Mouse (Mus musculus) embryonic facial prominence, embryonic 15.5 days (tissue): ENCODE results near the gene Chst1. TPM values are rescaled to one million over a fixed set of nuclear protein-coding genes. Genes with fewer than 3 reads are reported as not detected.
A peak's percentile ranks its signal among the peaks of the same experiment; 100 is the strongest.

ENCODE experiments used
- ATAC-seq: fragments of 200-750 bp; cut with Nextera tagmentation; 2 replicates; pipeline ENCODE4 v1.8.0; 2017; ENCODE audit warnings: low read depth, moderate TSS enrichment; ENCODE audit not compliant: insufficient number of reproducible peaks, low FRiP score, low TSS enrichment
- H3K27ac ChIP-seq: fragments of 300-500 bp; sonication (generic); replicated peaks from 2 replicates; pipeline ENCODE4 v1.5.1; 2015; ENCODE audit warnings: mild to moderate bottlenecking, inconsistent platforms
- H3K27me3 ChIP-seq: fragments of 300-500 bp; sonication (generic); 2 replicates; pipeline ENCODE4 v1.6.1; 2015; ENCODE audit warnings: inconsistent platforms
- H3K36me3 ChIP-seq: fragments of 300-500 bp; sonication (generic); 2 replicates; pipeline ENCODE4 v1.6.1; 2015; ENCODE audit warnings: mild to moderate bottlenecking, inconsistent platforms
- H3K4me1 ChIP-seq: fragments of 300-500 bp; sonication (generic); 2 replicates; pipeline ENCODE4 v1.6.1; 2015; ENCODE audit warnings: inconsistent platforms
- H3K4me2 ChIP-seq: fragments of 300-500 bp; sonication (generic); replicated peaks from 2 replicates; pipeline ENCODE4 v1.6.1; 2015; ENCODE audit warnings: mild to moderate bottlenecking, inconsistent platforms
- H3K4me3 ChIP-seq: fragments of 300-500 bp; sonication (generic); replicated peaks from 2 replicates; pipeline ENCODE4 v1.5.1; 2015; ENCODE audit warnings: mild to moderate bottlenecking, inconsistent platforms
- H3K9ac ChIP-seq: fragments of 300-500 bp; sonication (generic); 2 replicates; pipeline ENCODE4 v1.6.1; 2015; ENCODE audit warnings: inconsistent platforms
- H3K9me3 ChIP-seq: fragments of 300-500 bp; sonication (generic); replicated peaks from 2 replicates; pipeline ENCODE4 v1.6.1; 2016; ENCODE audit warnings: inconsistent platforms
- WGBS: fragments of 180-500 bp; shearing (Covaris S2); methylation state at CpG from one replicate; pipeline ENCODE4 v1.1.7; 2015; 5-methylcytosine and 5-hydroxymethylcytosine counted together
- polyA plus RNA-seq: library from polyadenylated mRNA; unstranded; fragments of >200 nt; fragmentation: Nextera tagmentation; extraction: Ambion mirVana; gene quantifications from 2 replicates; pipeline ENCODE4 v1.2.1, GENCODE M21; 2015

Gene Chst1
- polyA plus RNA-seq: 10.1 and 11.3 TPM in 2 replicates

DNA sequence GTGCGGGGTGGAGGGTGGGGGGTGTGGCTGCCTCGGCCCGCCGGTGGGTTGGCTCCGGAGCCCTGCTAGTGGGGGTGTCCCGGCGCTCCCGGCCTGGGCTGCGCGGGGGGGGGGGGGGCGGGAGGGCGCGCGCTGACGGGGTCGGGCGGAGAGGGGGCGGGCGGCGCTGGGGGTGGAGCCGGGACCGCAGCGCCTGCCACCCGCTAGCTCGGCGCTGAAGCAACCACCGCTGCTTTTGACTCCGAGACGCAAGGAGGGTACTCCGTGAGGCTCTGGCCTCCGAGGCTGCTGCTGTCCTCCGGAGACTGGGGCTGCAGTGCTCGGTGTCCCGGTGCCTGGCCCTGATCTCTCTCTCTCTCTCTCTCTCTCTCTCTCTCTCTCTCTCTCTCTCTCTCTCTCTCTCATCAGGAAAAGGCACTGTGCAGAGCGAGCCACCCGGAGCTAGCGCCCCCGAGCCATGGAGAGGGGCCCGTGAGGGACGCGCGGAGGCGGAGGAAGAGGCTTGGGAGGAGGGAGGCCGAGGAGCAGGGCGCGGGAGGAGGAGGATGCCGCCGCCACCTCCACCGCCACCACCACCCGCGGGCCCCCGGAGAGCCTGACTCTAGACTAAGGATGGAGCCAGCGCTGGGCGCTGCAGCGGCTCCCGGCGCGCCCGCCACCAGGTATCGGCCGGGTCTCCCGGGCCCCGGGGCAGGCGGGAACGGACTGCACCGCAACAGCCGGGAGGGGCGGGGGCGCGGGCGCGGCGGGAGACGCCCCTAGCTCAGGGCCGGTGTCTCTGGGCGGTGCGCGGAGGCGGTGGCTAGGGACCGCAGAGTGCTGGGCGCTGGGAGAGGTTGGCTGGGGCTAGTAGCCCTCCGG lies at the start of gene Chst1:
TSS of gene Chst1 (plus strand) at position 221 of the 861 bp plus-strand sequence.
- H3K27ac ChIP-seq: peak within 1 kb of the TSS; percentile 51
- peak; percentile 48 for ATAC-seq
- peaks cover 20% of the 10 kb centered on the region for H3K27me3 ChIP-seq
- peak within 1 kb of the TSS; percentile 54 for H3K4me3 ChIP-seq
- no peaks in the 10 kb centered on the region for H3K36me3 ChIP-seq
- under 1% methylated on average over 56 of the region's 82 CpGs for WGBS
- peak within 1 kb of the TSS; percentile 43 for H3K9ac ChIP-seq
- H3K4me1 ChIP-seq: peaks cover 21% of the 10 kb centered on the region
- H3K4me2 ChIP-seq: peak within 1 kb of the TSS; percentile 97
- H3K9me3 ChIP-seq: no peaks in the 10 kb centered on the region

DNA sequence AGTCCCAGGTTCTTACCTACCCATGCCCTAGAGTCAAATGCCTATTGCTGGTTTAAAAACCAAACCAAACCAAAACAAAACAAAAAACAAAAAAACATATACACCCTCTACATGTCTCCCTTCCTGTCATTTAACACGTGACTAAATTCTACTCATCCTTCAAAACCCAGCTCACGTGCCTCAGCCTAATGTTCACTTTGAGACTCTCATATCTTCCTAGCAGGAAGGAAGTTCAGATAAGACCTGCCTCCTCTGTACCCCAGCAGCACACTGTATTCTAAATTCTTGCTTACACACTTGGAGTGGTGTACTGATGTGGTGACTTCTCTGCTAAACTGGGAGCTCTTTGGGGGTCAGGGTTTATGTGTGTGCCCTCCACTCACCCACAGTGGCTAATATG lies 49.5 kb upstream of the Chst1 start:
- Histone ChIP-seq H3K4me2 (no peak overlapping the region), H3K9ac (no peak overlapping the region), H3K27ac (no peak overlapping the region), H3K27me3 (no peaks in the 10 kb centered on the region), H3K36me3 (no peaks in the 10 kb centered on the region), H3K4me3 (no peak overlapping the region), H3K9me3 (no peaks in the 10 kb centered on the region), H3K4me1 (no peaks in the 10 kb centered on the region)
- WGBS: 70% methylated on average over 2 of the region's 2 CpGs
- no peak for ATAC-seq

- H3K9ac ChIP-seq: no peak overlapping the region
- H3K36me3 ChIP-seq: no peaks in the 10 kb centered on the region
- no peak overlapping the region for H3K4me2 ChIP-seq
- H3K27ac ChIP-seq: no peak overlapping the region
- ATAC-seq: no peak
- no peaks in the 10 kb centered on the region for H3K9me3 ChIP-seq
- no peaks in the 10 kb centered on the region for H3K4me1 ChIP-seq
- no peak overlapping the region for H3K4me3 ChIP-seq
- H3K27me3 ChIP-seq: no peaks in the 10 kb centered on the region
These were observed 45.0 kb upstream of the Chst1 start for GRCm38 (mm10) chr2:92554536-92554935.

DNA sequence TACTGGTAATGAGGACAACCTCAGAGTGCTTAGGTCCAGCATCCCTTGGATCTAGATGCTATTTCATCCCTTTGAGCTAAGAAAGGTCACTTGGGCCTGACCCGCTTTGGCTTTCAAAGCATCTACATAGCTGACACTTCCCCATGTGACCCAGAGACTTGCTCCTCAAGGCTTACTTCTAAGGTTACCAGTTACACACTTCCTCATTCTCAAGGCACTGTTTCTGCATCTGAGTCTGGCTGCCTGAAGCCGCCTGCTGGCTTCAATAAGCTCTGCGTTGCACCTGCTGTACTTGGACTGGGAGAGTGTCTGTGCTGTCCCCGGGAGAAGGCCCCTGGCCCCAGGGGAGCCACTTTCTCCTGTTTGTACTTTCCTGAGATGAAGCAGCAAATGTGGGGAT lies 36.6 kb upstream of the Chst1 start:
- Histone ChIP-seq H3K27me3 (no peaks in the 10 kb centered on the region), H3K4me3 (no peak overlapping the region), H3K9ac (no peak overlapping the region), H3K36me3 (no peaks in the 10 kb centered on the region), H3K27ac (no peak overlapping the region), H3K4me1 (no peaks in the 10 kb centered on the region), H3K4me2 (no peak overlapping the region), H3K9me3 (no peaks in the 10 kb centered on the region)
- WGBS: 48% methylated on average over 4 of the region's 4 CpGs
- ATAC-seq: no peak

DNA sequence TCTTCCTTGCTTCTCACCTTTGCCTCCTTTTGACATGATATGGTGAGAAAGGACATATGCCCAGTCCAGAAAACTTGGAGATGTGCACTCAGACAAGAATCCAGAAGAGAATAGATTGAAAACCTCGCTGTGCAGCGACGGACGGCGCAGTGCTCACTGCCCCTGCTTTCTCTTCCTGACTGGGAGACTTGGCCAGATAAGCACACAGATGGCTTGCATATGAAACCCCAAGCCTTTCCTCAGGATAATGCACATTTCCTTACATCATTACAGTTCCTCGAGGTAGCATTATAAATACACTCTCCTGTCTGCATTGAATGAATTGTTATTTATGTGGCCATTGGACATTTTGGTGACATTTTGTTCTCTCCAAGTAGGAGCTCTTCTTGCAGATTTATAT lies 28.9 kb upstream of the Chst1 start:
- H3K9me3 ChIP-seq: no peaks in the 10 kb centered on the region
- no peaks in the 10 kb centered on the region for H3K4me1 ChIP-seq
- H3K36me3 ChIP-seq: no peaks in the 10 kb centered on the region
- WGBS: 68% methylated on average over 6 of the region's 6 CpGs
- no peak overlapping the region for H3K27ac ChIP-seq
- no peak overlapping the region for H3K4me2 ChIP-seq
- ATAC-seq: no peak
- H3K27me3 ChIP-seq: no peaks in the 10 kb centered on the region
- no peak overlapping the region for H3K4me3 ChIP-seq
- no peak overlapping the region for H3K9ac ChIP-seq

DNA sequence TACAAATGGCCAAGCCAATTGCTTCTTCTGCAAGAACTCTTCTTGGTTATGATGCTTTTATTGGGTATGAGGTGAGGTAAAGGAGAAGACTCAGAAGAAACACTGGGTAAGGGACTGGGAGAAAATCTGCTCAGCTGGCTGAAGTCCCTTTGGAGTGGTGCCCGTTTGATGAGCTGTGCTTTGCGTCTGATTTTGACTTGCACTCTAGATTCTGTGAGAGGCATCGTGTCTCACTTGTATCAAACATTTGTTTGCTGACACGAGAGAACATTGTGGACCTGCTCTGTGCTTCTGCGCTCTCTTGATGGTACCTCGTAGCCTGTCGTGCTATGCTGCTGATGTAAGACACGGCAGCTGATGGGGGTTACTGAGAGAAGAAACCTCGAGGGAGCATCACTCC lies 21.7 kb upstream of the Chst1 start:
- no peaks in the 10 kb centered on the region for H3K4me1 ChIP-seq
- 66% methylated on average over 9 of the region's 9 CpGs for WGBS
- ATAC-seq: no peak

DNA sequence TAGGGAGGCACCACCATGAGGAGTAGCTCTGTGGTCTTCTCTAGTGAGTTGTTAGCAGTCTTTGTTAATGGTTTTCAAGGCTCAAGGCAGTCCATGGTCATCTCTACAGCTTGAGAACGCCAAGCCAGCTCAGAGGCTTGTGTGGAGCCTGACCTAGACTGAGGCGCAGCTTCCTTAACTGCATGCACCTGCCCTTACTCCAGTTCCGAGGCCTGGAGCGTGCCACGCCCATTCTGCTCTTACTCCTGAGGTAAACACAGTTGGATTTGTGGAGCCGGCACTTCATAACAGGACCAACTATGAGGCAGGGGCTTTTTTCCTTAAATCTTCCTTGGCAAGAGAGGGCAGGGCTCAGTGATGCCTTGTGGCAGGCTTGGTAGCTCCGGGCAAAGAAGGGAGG lies 18.2 kb upstream of the Chst1 start:
- no peak overlapping the region for H3K4me3 ChIP-seq
- H3K27ac ChIP-seq: no peak overlapping the region
- no peaks in the 10 kb centered on the region for H3K4me1 ChIP-seq
- ATAC-seq: no peak
- no peak overlapping the region for H3K4me2 ChIP-seq
- 78% methylated on average over 7 of the region's 7 CpGs for WGBS
- no peaks in the 10 kb centered on the region for H3K27me3 ChIP-seq
- H3K9me3 ChIP-seq: no peaks in the 10 kb centered on the region
- H3K9ac ChIP-seq: no peak overlapping the region
- H3K36me3 ChIP-seq: no peaks in the 10 kb centered on the region

More for the DNA sequence above, 21.7 kb upstream of the Chst1 start:
- no peak overlapping the region for H3K9ac ChIP-seq
- no peaks in the 10 kb centered on the region for H3K9me3 ChIP-seq
- no peak overlapping the region for H3K27ac ChIP-seq
- no peak overlapping the region for H3K4me3 ChIP-seq
- no peaks in the 10 kb centered on the region for H3K27me3 ChIP-seq
- no peaks in the 10 kb centered on the region for H3K36me3 ChIP-seq
- no peak overlapping the region for H3K4me2 ChIP-seq

DNA sequence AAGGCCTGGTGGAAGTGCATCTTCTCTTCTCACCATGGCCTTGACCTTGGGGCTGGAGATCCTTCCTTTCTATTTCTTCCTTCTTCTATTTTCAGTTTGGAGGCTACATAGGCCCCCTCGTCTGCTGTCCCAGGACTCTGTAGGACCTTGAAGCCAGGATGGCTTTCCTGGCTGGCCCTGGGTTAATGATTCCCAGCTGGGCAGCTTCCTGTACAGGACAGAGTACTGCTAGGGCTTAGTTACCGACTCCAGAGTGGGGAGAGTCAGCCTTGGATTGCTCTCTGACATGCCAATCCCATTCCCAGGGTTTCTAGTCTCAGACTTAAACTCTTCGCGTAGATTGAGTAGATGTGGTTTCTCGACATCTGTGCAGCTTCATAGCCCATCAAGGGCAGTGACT lies 16.9 kb upstream of the Chst1 start:
- Histone ChIP-seq H3K27ac (no peak overlapping the region), H3K9ac (no peak overlapping the region), H3K4me1 (no peaks in the 10 kb centered on the region), H3K36me3 (no peaks in the 10 kb centered on the region), H3K4me2 (no peak overlapping the region), H3K27me3 (no peaks in the 10 kb centered on the region), H3K4me3 (no peak overlapping the region), H3K9me3 (no peaks in the 10 kb centered on the region)
- no peak for ATAC-seq
- WGBS: 46% methylated on average over 5 of the region's 5 CpGs

GRCm38 (mm10) chr2:92587806-92588205 lies 11.7 kb upstream of the Chst1 start:
- ATAC-seq: no peak
- Histone ChIP-seq H3K27me3 (no peaks in the 10 kb centered on the region), H3K4me3 (no peak overlapping the region), H3K9ac (no peak overlapping the region), H3K4me1 (no peaks in the 10 kb centered on the region), H3K36me3 (no peaks in the 10 kb centered on the region), H3K27ac (no peak overlapping the region), H3K9me3 (no peaks in the 10 kb centered on the region), H3K4me2 (no peak overlapping the region)
- WGBS: 90% methylated on average over 2 of the region's 2 CpGs

GRCm38 (mm10) chr2:92594929-92595730 lies 4.4 kb upstream of the Chst1 start:
- no peaks in the 10 kb centered on the region for H3K36me3 ChIP-seq
- no peak for ATAC-seq
- H3K27ac ChIP-seq: no peak overlapping the region
- no peak overlapping the region for H3K4me2 ChIP-seq
- no peaks in the 10 kb centered on the region for H3K9me3 ChIP-seq
- H3K9ac ChIP-seq: no peak overlapping the region
- H3K4me3 ChIP-seq: no peak overlapping the region
- WGBS: 67% methylated on average over 11 of the region's 11 CpGs
- peaks cover 8% of the 10 kb centered on the region; the same call in 1 of the 2 replicates for H3K4me1 ChIP-seq
- H3K27me3 ChIP-seq: no peaks in the 10 kb centered on the region; the same call in 1 of the 2 replicates

GRCm38 (mm10) chr2:92597291-92597690 lies 2.2 kb upstream of the Chst1 start:
- H3K36me3 ChIP-seq: no peaks in the 10 kb centered on the region
- no peak overlapping the region for H3K4me3 ChIP-seq
- no peaks in the 10 kb centered on the region for H3K9me3 ChIP-seq
- no peak overlapping the region for H3K9ac ChIP-seq
- peaks cover 12% of the 10 kb centered on the region for H3K27me3 ChIP-seq
- 12% methylated on average over 7 of the region's 7 CpGs for WGBS
- peaks cover 21% of the 10 kb centered on the region for H3K4me1 ChIP-seq
- H3K27ac ChIP-seq: no peak overlapping the region
- ATAC-seq: no peak
- no peak overlapping the region for H3K4me2 ChIP-seq
